Mouse (Mus musculus): ENCODE measurements at regions not wholly inside any gene's neighbourhood (a gene's known extent, or its start where the extent isn't known, plus 50 kb on each side); places are given as distances from the start of the nearest gene placed in this dataset.
"Not testable (repeated sequence)": the region's sequence is repeated elsewhere in the genome, so short reads cannot be mapped to it uniquely, and the experiment has no call there.

- H3K27me3 ChIP-seq (ENCODE audit: insufficient read depth, low read length): no peaks in the 10 kb centered on the region
- no peaks in the 10 kb centered on the region for H3K9me3 ChIP-seq (ENCODE audit: low read length)
- H3K4me2 ChIP-seq (replicated peaks; ENCODE audit: low read depth, low read length): no peak overlapping the region
- H3K4me1 ChIP-seq (ENCODE audit: insufficient read depth, low read length): no peaks in the 10 kb centered on the region
- H3K4me3 ChIP-seq (ENCODE audit: low read length): no peak overlapping the region
- no peak overlapping the region for H3K27ac ChIP-seq (ENCODE audit: low read length)
- peak; percentile 6; the same call in 1 of the 2 replicates for ATAC-seq (ENCODE audit: low FRiP score, low TSS enrichment)
- no peaks in the 10 kb centered on the region for H3K36me3 ChIP-seq (ENCODE audit: insufficient read depth, low read length)
- 43% methylated on average over 6 of the region's 6 CpGs for WGBS
- H3K9ac ChIP-seq (replicated peaks; ENCODE audit: low read length): no peak overlapping the region
Measured at GRCm38 (mm10) chr6:50835997-50836625, 181.9 kb upstream of the Npvf start.

GRCm38 (mm10) chr6:50840826-50841225 lies 186.6 kb upstream of the Npvf start:
- Histone ChIP-seq H3K27ac (ENCODE audit: low read length) (no peak overlapping the region), H3K9me3 (ENCODE audit: low read length) (no peaks in the 10 kb centered on the region), H3K4me1 (ENCODE audit: insufficient read depth, low read length) (no peaks in the 10 kb centered on the region), H3K27me3 (ENCODE audit: insufficient read depth, low read length) (no peaks in the 10 kb centered on the region), H3K4me2 (replicated peaks; ENCODE audit: low read depth, low read length) (no peak overlapping the region), H3K36me3 (ENCODE audit: insufficient read depth, low read length) (no peaks in the 10 kb centered on the region), H3K9ac (replicated peaks; ENCODE audit: low read length) (no peak overlapping the region), H3K4me3 (ENCODE audit: low read length) (no peak overlapping the region)
- no peak for ATAC-seq (ENCODE audit: low FRiP score, low TSS enrichment)
- 57% methylated on average over 9 of the region's 9 CpGs for WGBS

GRCm38 (mm10) chr6:50845246-50845645 lies 191.0 kb upstream of the Npvf start:
- not testable (repeated sequence) for H3K4me2 ChIP-seq (replicated peaks; ENCODE audit: low read depth, low read length); H3K36me3 ChIP-seq (ENCODE audit: insufficient read depth, low read length); H3K4me3 ChIP-seq (ENCODE audit: low read length); H3K9me3 ChIP-seq (ENCODE audit: low read length); H3K4me1 ChIP-seq (ENCODE audit: insufficient read depth, low read length); H3K27me3 ChIP-seq (ENCODE audit: insufficient read depth, low read length); ATAC-seq (ENCODE audit: low FRiP score, low TSS enrichment); H3K9ac ChIP-seq (replicated peaks; ENCODE audit: low read length); H3K27ac ChIP-seq (ENCODE audit: low read length)
- 91% methylated on average over 2 of the region's 2 CpGs for WGBS

DNA sequence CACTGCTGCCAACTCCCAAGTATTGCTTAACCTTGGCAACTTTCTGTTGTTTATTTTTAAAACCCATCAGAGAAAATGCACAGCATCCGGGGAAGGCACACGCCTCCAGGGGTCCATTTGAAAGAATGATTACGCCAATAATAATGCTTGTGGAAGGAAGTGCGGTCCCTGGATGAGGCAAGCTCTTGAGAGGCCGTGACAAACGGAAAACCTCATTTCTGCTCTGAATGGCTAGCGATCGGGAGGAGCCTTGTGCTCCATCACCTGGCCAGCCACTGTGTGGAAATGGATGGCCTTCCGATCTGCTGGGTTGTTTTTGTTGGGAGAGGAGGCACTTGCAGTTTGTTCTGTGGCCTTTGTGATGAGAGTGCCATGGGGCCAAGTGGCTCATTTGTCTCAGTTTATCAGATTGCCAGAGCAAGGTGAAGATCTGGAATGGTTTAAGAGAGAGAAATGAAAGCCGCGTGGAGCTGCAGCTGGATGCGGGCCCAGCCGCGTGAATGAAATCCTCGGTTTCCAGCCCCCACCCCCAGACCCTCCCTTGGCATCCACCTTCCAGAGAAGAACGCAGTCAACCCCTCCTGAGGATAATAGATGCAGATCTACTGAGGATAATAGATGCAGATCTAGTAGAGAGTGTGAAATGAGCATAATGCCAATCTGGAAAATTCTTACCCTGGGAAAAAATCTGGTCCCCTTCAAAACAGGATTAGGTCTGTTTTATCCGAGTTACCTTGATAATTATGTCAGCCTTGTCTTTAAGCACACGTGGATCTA lies 192.7 kb upstream of the Npvf start:
- no peaks in the 10 kb centered on the region for H3K36me3 ChIP-seq (ENCODE audit: insufficient read depth, low read length)
- no peak for ATAC-seq (ENCODE audit: low FRiP score, low TSS enrichment)
- H3K27ac ChIP-seq (ENCODE audit: low read length): no peak overlapping the region
- WGBS: 53% methylated on average over 18 of the region's 18 CpGs
- H3K4me3 ChIP-seq (ENCODE audit: low read length): no peak overlapping the region
- no peaks in the 10 kb centered on the region for H3K27me3 ChIP-seq (ENCODE audit: insufficient read depth, low read length)
- peaks cover 6% of the 10 kb centered on the region; the same call in 1 of the 2 replicates for H3K4me1 ChIP-seq (ENCODE audit: insufficient read depth, low read length)
- H3K4me2 ChIP-seq (replicated peaks; ENCODE audit: low read depth, low read length): no peak overlapping the region
- H3K9ac ChIP-seq (replicated peaks; ENCODE audit: low read length): no peak overlapping the region
- no peaks in the 10 kb centered on the region for H3K9me3 ChIP-seq (ENCODE audit: low read length)

GRCm38 (mm10) chr6:50847548-50847947 lies 193.3 kb upstream of the Npvf start:
- no peak overlapping the region for H3K4me2 ChIP-seq (replicated peaks; ENCODE audit: low read depth, low read length)
- H3K27ac ChIP-seq (ENCODE audit: low read length): no peak overlapping the region
- no peaks in the 10 kb centered on the region for H3K36me3 ChIP-seq (ENCODE audit: insufficient read depth, low read length)
- H3K27me3 ChIP-seq (ENCODE audit: insufficient read depth, low read length): no peaks in the 10 kb centered on the region
- H3K9ac ChIP-seq (replicated peaks; ENCODE audit: low read length): no peak overlapping the region
- peaks cover 6% of the 10 kb centered on the region; the same call in 1 of the 2 replicates for H3K4me1 ChIP-seq (ENCODE audit: insufficient read depth, low read length)
- ATAC-seq (ENCODE audit: low FRiP score, low TSS enrichment): no peak
- no peak overlapping the region for H3K4me3 ChIP-seq (ENCODE audit: low read length)
- H3K9me3 ChIP-seq (ENCODE audit: low read length): no peaks in the 10 kb centered on the region
- whole genome bisulfite sequencing: 82% methylated on average over 7 of the region's 7 CpGs

GRCm38 (mm10) chr6:50859162-50859561 lies 204.9 kb upstream of the Npvf start:
- no peak for ATAC-seq (ENCODE audit: low FRiP score, low TSS enrichment)
- Histone ChIP-seq H3K27me3 (ENCODE audit: insufficient read depth, low read length) (no peaks in the 10 kb centered on the region), H3K9ac (replicated peaks; ENCODE audit: low read length) (no peak overlapping the region), H3K27ac (ENCODE audit: low read length) (no peak overlapping the region), H3K4me3 (ENCODE audit: low read length) (no peak overlapping the region), H3K9me3 (ENCODE audit: low read length) (no peaks in the 10 kb centered on the region), H3K4me1 (ENCODE audit: insufficient read depth, low read length) (no peaks in the 10 kb centered on the region), H3K4me2 (replicated peaks; ENCODE audit: low read depth, low read length) (no peak overlapping the region), H3K36me3 (ENCODE audit: insufficient read depth, low read length) (no peaks in the 10 kb centered on the region)
- 81% methylated on average over 4 of the region's 4 CpGs for WGBS

- Histone ChIP-seq H3K27me3 (ENCODE audit: insufficient read depth, low read length) (no peaks in the 10 kb centered on the region), H3K4me2 (replicated peaks; ENCODE audit: low read depth, low read length) (no peak overlapping the region), H3K36me3 (ENCODE audit: insufficient read depth, low read length) (no peaks in the 10 kb centered on the region), H3K9ac (replicated peaks; ENCODE audit: low read length) (no peak overlapping the region), H3K27ac (ENCODE audit: low read length) (no peak overlapping the region), H3K9me3 (ENCODE audit: low read length) (no peaks in the 10 kb centered on the region), H3K4me3 (ENCODE audit: low read length) (no peak overlapping the region), H3K4me1 (ENCODE audit: insufficient read depth, low read length) (no peaks in the 10 kb centered on the region)
- ATAC-seq (ENCODE audit: low FRiP score, low TSS enrichment): no peak
- 61% methylated on average over 5 of the region's 5 CpGs for WGBS
Measured at GRCm38 (mm10) chr6:50877991-50878390, 223.8 kb upstream of the Npvf start.

DNA sequence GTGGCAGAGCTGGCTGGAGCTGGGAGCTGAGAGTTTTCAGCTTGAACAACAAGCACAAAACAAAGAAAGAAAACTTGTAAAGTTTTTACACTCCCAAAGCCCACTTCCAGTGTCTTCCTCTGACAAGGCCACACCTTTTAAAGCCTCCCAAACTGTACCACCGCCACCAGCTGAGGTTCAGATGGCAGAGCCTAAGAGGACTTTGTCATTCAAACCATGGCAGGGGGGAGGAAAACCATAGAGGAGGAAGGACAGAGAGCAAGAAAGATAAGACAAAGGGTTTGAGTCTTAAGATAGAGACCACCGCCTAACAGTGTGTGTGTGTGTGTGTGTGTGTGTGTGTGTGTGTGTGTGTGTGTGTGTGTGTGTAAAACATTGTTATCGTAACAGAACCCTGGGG lies 228.1 kb upstream of the Npvf start:
- no peak overlapping the region for H3K4me3 ChIP-seq (ENCODE audit: low read length)
- WGBS: 82% methylated on average over 3 of the region's 3 CpGs
- no peaks in the 10 kb centered on the region for H3K4me1 ChIP-seq (ENCODE audit: insufficient read depth, low read length)
- H3K9ac ChIP-seq (replicated peaks; ENCODE audit: low read length): no peak overlapping the region
- H3K9me3 ChIP-seq (ENCODE audit: low read length): no peaks in the 10 kb centered on the region
- H3K27me3 ChIP-seq (ENCODE audit: insufficient read depth, low read length): no peaks in the 10 kb centered on the region
- no peaks in the 10 kb centered on the region for H3K36me3 ChIP-seq (ENCODE audit: insufficient read depth, low read length)
- ATAC-seq (ENCODE audit: low FRiP score, low TSS enrichment): no peak
- H3K4me2 ChIP-seq (replicated peaks; ENCODE audit: low read depth, low read length): no peak overlapping the region
- H3K27ac ChIP-seq (ENCODE audit: low read length): no peak overlapping the region

DNA sequence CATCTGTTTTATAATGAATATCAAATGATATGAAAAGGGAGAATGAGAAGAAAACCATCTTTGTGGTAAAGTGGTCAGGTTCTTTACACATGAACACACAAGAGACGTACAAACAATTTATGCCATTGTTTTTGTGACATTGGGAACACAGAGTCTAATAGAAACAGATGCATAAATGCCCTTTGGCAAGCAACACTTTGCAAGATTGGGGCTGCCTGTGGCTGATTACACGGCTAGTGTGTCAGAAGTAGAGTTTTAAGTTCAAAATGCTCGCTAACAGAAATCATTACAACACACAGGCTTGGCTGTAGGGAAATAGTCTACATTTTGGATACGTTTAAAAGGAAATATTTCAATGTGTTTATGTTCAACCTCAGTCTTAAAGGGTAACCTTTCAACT lies 228.5 kb upstream of the Npvf start:
- no peaks in the 10 kb centered on the region for H3K9me3 ChIP-seq (ENCODE audit: low read length)
- no peaks in the 10 kb centered on the region for H3K27me3 ChIP-seq (ENCODE audit: insufficient read depth, low read length)
- no peak overlapping the region for H3K4me3 ChIP-seq (ENCODE audit: low read length)
- H3K9ac ChIP-seq (replicated peaks; ENCODE audit: low read length): no peak overlapping the region
- no peak for ATAC-seq (ENCODE audit: low FRiP score, low TSS enrichment)
- 71% methylated on average over 4 of the region's 4 CpGs for WGBS
- no peak overlapping the region for H3K4me2 ChIP-seq (replicated peaks; ENCODE audit: low read depth, low read length)
- H3K36me3 ChIP-seq (ENCODE audit: insufficient read depth, low read length): no peaks in the 10 kb centered on the region
- no peak overlapping the region for H3K27ac ChIP-seq (ENCODE audit: low read length)
- H3K4me1 ChIP-seq (ENCODE audit: insufficient read depth, low read length): no peaks in the 10 kb centered on the region

DNA sequence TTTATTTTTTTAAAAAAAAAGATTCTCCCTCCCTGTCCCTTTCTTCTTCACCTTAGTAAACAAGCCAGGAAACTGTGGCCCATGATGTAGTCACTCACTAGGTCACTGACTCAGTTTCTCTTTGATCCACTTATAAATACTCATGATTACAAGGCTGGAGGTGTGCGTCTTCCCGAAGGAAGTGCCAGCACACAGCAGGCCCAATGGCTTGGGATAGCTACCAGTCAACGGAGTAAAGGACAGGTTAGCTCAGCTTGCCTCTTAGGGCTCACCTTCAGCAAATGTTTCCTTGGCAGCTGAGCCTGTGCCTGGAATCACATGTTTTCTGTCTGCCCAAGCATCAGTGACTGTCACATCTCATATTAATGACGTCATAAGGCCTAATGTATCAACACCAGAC lies 230.8 kb upstream of the Npvf start:
- no peak overlapping the region for H3K4me3 ChIP-seq (ENCODE audit: low read length)
- H3K4me2 ChIP-seq (replicated peaks; ENCODE audit: low read depth, low read length): no peak overlapping the region
- H3K27ac ChIP-seq (ENCODE audit: low read length): no peak overlapping the region
- 94% methylated on average over 4 of the region's 4 CpGs for WGBS
- H3K36me3 ChIP-seq (ENCODE audit: insufficient read depth, low read length): no peaks in the 10 kb centered on the region
- H3K9me3 ChIP-seq (ENCODE audit: low read length): no peaks in the 10 kb centered on the region
- no peak for ATAC-seq (ENCODE audit: low FRiP score, low TSS enrichment)
- H3K9ac ChIP-seq (replicated peaks; ENCODE audit: low read length): no peak overlapping the region
- H3K27me3 ChIP-seq (ENCODE audit: insufficient read depth, low read length): no peaks in the 10 kb centered on the region
- no peaks in the 10 kb centered on the region for H3K4me1 ChIP-seq (ENCODE audit: insufficient read depth, low read length)
